Mouse (Mus musculus): Measurements from ENCODE around the gene Gm17416. TPM values are rescaled to one million over a fixed set of nuclear protein-coding genes. Genes with fewer than 3 reads are reported as not detected.

Gene Gm17416
- total RNA-seq, 2 experiments from 2014 or later: not detected

GRCm38 (mm10) chr2:152600076-152600475 lies 30.9 kb downstream of the Gm17416 start:
- intact Hi-C loops (cut with DNase I): no loop called here
- DNase-seq (ENCODE audit: low spot score in 2 of 2): no peak

- intact Hi-C loops (cut with DNase I): no loop called here
- DNase-seq (ENCODE audit: low spot score in 2 of 2): no peak
These were observed 32.3 kb downstream of the Gm17416 start for GRCm38 (mm10) chr2:152601275-152601960.

GRCm38 (mm10) chr2:152604057-152604456 lies 34.9 kb downstream of the Gm17416 start, which contains the start of gene Defb36:
Gene Defb36, plus strand, starts transcription at chr2:152604327.
- intact Hi-C loops (cut with DNase I): no loop called here
- DNase-seq (ENCODE audit: low spot score in 2 of 2): no peak

- no peak for DNase-seq (ENCODE audit: low spot score in 2 of 2)
- intact Hi-C loops (cut with DNase I): no loop called here
These were observed 38.6 kb downstream of the Gm17416 start for GRCm38 (mm10) chr2:152607746-152608145.

- intact Hi-C loops (cut with DNase I): no loop called here
- DNase-seq (ENCODE audit: low spot score in 2 of 2): no peak
These were observed 39.6 kb downstream of the Gm17416 start for GRCm38 (mm10) chr2:152608719-152609118.

- DNase-seq (ENCODE audit: low spot score in 2 of 2): no peak
- intact Hi-C loops (cut with DNase I): no loop called here
These were observed 43.1 kb downstream of the Gm17416 start for GRCm38 (mm10) chr2:152612193-152612592.

- intact Hi-C loops (cut with DNase I): loop anchor here (5.0 kb wide), 3 partner anchors 42 to 217 kb away; partner anchors contain the start of gene Bcl2l1
- DNase-seq (ENCODE audit: low spot score in 2 of 2): peak; percentile 21 to 35
These were observed 46.4 kb downstream of the Gm17416 start for GRCm38 (mm10) chr2:152615563-152615962.

GRCm38 (mm10) chr2:152616470-152616869 lies 47.3 kb downstream of the Gm17416 start:
- intact Hi-C loops (cut with DNase I): loop anchor here (5.0 kb wide), 3 partner anchors 41 to 216 kb away; partner anchors contain the start of gene Bcl2l1
- no peak for DNase-seq (ENCODE audit: low spot score in 2 of 2)

- intact Hi-C loops (cut with DNase I): loop anchor here (5.0 kb wide), 3 partner anchors 40 to 215 kb away; partner anchors contain the start of gene Bcl2l1
- no peak for DNase-seq (ENCODE audit: low spot score in 2 of 2)
These were observed 48.2 kb downstream of the Gm17416 start for GRCm38 (mm10) chr2:152617374-152617773.

Other genes starting within 250 kb of the Gm17416 start
- gene Rbck1, start 236.7 kb upstream of the Gm17416 start, total RNA-seq (2021): 100 to 1,000 TPM in 1 of 2 experiments, 10 to 100 TPM in 1; 92.3 to 124 TPM
- gene Trib3, start 225.3 kb upstream of the Gm17416 start, total RNA-seq (2021): 1 to 10 TPM in 1 of 2 experiments, under 1 TPM in 1; 0.62 to 1.7 TPM
- gene Nrsn2, start 192.7 kb upstream of the Gm17416 start, total RNA-seq (2021): 10 to 100 TPM; 66.2 to 81.9 TPM
- 10 to 100 TPM; 14.7 to 15.6 TPM for gene Sox12, start 171.3 kb upstream of the Gm17416 start, total RNA-seq (2021)
- gene Zcchc3, start 154.3 kb upstream of the Gm17416 start, total RNA-seq (2021): 10 to 100 TPM in 1 of 2 experiments, 1 to 10 TPM in 1; 9.5 to 11.3 TPM
- gene 6820408C15Rik, start 153.8 kb upstream of the Gm17416 start, total RNA-seq (2021): 1 to 10 TPM; 2.1 to 3.6 TPM
- gene Defb23, start 104.7 kb upstream of the Gm17416 start, total RNA-seq (2021): not detected
- not detected for gene Defb20, start 92.3 kb upstream of the Gm17416 start, total RNA-seq (2021)
- gene Defb22, start 79.2 kb upstream of the Gm17416 start, total RNA-seq (2021): not detected
- gene Defb26, start 57.6 kb upstream of the Gm17416 start, total RNA-seq (2021): not detected
- not detected for gene Defb28, start 51.1 kb upstream of the Gm17416 start, total RNA-seq (2021)
- not detected for gene Defb29, start 29.2 kb upstream of the Gm17416 start, total RNA-seq (2021)
- not detected for gene Defb21, start 3.4 kb downstream of the Gm17416 start, total RNA-seq (2021)
- gene Defb19, start 11.0 kb downstream of the Gm17416 start, total RNA-seq (2021): not detected
- not detected for gene Defb45, start 30.1 kb downstream of the Gm17416 start, total RNA-seq (2021)
- gene Defb36, start 35.0 kb downstream of the Gm17416 start, total RNA-seq (2021): not detected
- gene Defb25, start 53.7 kb downstream of the Gm17416 start, total RNA-seq (2021): not detected
- 1 to 10 TPM in 1 of 2 experiments, under 1 TPM in 1; 0.86 to 1.4 TPM for gene Rem1, start 57.6 kb downstream of the Gm17416 start, total RNA-seq (2021)
- gene H13, start 100.1 kb downstream of the Gm17416 start, total RNA-seq (2021): 10 to 100 TPM; 72.2 to 75.4 TPM
- gene Mcts2, start 117.7 kb downstream of the Gm17416 start, total RNA-seq (2021): 10 to 100 TPM; 17.0 to 18.9 TPM
- 10 to 100 TPM; 22.9 to 23.9 TPM for gene Id1, start 166.9 kb downstream of the Gm17416 start, total RNA-seq (2021)
- gene Cox4i2, start 184.8 kb downstream of the Gm17416 start, total RNA-seq (2021): 1 to 10 TPM; 1.7 to 1.8 TPM